Mouse (Mus musculus): Measurements from ENCODE around the gene Fbxo6. TPM values are rescaled to one million over a fixed set of nuclear protein-coding genes. Genes with fewer than 3 reads are reported as not detected.

Fbxo6 gene
- polyA plus RNA-seq, 1 experiment from 2014 or later: 13.1 TPM

Small RNA genes lying within 50 kb of the gene (microRNA-seq; reads per million reads assigned to microRNA genes)
- not detected for gene Mir7022

Other genes starting within 250 kb of the Fbxo6 start
- 36.8 and 42.4 TPM in 2 replicates for gene Mfn2, start 247.4 kb downstream of the Fbxo6 start, polyA plus RNA-seq (2014; fragmentation: Nextera tagmentation; extraction: Ambion mirVana)
- 24.2 and 25.8 TPM in 2 replicates for gene Plod1, start 215.4 kb downstream of the Fbxo6 start, polyA plus RNA-seq (2014; fragmentation: Nextera tagmentation; extraction: Ambion mirVana)
- 14.3 and 15.3 TPM in 2 replicates for gene 2510039O18Rik, start 211.2 kb downstream of the Fbxo6 start, polyA plus RNA-seq (2014; fragmentation: Nextera tagmentation; extraction: Ambion mirVana)
- 0.23 and 0.29 TPM in 2 replicates for gene Nppb, start 166.4 kb downstream of the Fbxo6 start, polyA plus RNA-seq (2014; fragmentation: Nextera tagmentation; extraction: Ambion mirVana)
- gene Nppa, start 151.4 kb downstream of the Fbxo6 start, polyA plus RNA-seq (2014; fragmentation: Nextera tagmentation; extraction: Ambion mirVana): 0.51 and 0.68 TPM in 2 replicates
- gene Clcn6, start 113.3 kb downstream of the Fbxo6 start, polyA plus RNA-seq (2014; fragmentation: Nextera tagmentation; extraction: Ambion mirVana): 19.2 and 20.2 TPM in 2 replicates
- 17.8 and 18.9 TPM in 2 replicates for gene Mthfr, start 113.1 kb downstream of the Fbxo6 start, polyA plus RNA-seq (2014; fragmentation: Nextera tagmentation; extraction: Ambion mirVana)
- 11.7 TPM in 2 replicates for gene Agtrap, start 64.1 kb downstream of the Fbxo6 start, polyA plus RNA-seq (2014; fragmentation: Nextera tagmentation; extraction: Ambion mirVana)
- 82.7 and 83.6 TPM in 2 replicates for gene Mad2l2, start 21.8 kb downstream of the Fbxo6 start, polyA plus RNA-seq (2014; fragmentation: Nextera tagmentation; extraction: Ambion mirVana)
- gene Draxin, start 21.4 kb downstream of the Fbxo6 start, polyA plus RNA-seq (2014; fragmentation: Nextera tagmentation; extraction: Ambion mirVana): 11.5 and 12.7 TPM in 2 replicates
- gene Fbxo44, start 8.3 kb upstream of the Fbxo6 start, polyA plus RNA-seq (2014; fragmentation: Nextera tagmentation; extraction: Ambion mirVana): 65.3 and 71.4 TPM in 2 replicates
- 0.58 and 1.1 TPM in 2 replicates for gene Fbxo2, start 8.5 kb upstream of the Fbxo6 start, polyA plus RNA-seq (2014; fragmentation: Nextera tagmentation; extraction: Ambion mirVana)
- 2.5 and 2.9 TPM in 2 replicates for gene Disp3, start 135.8 kb upstream of the Fbxo6 start, polyA plus RNA-seq (2014; fragmentation: Nextera tagmentation; extraction: Ambion mirVana)